Mouse (Mus musculus): ENCODE measurements around the gene Cdh16. TPM values are rescaled to one million over a fixed set of nuclear protein-coding genes. Genes with fewer than 3 reads are reported as not detected.
A peak's percentile ranks its signal among the peaks of the same experiment; 100 is the strongest.
"Not testable (repeated sequence)": the region's sequence is repeated elsewhere in the genome, so short reads cannot be mapped to it uniquely, and the experiment has no call there.

The Cdh16 gene
- not detected in 2 replicates for polyA plus RNA-seq (2016; fragmentation: Nextera tagmentation; extraction: Ambion mirVana)

DNA sequence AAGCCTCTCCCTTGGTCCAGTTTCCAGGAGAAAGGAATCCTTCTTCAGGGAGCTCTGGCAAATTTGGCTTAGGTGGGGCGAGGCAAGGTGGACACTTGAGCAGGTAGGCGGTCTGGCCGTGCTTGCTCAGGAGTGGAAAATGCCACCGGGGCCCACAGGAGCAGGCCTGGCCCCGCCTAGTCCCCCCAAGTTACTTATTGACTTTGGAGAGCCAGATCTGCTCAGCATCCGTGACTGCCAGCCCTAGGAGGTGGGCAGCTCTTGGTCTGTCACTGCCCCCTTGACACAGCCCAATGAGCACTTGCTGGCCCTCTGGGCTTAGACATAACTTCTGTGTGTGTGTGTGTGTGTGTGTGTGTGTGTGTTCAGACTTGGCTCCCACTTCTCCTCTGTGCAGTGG, at the start of gene Cdh16:
Cdh16 (minus strand) TSS at position 236 of the 400 bp plus-strand sequence.
- Histone ChIP-seq H3K4me2 (replicated peaks) (no peak within 1 kb of the TSS), H3K9ac (no peak within 1 kb of the TSS), H3K4me1 (no peaks in the 10 kb centered on the region), H3K36me3 (no peaks in the 10 kb centered on the region), H3K27ac (no peak within 1 kb of the TSS), H3K27me3 (peaks cover 8% of the 10 kb centered on the region), H3K4me3 (no peak within 1 kb of the TSS), H3K9me3 (replicated peaks) (no peaks in the 10 kb centered on the region)
- WGBS, result 72% methylated on average over 6 of the region's 6 CpGs
- no peak for ATAC-seq (ENCODE audit: low FRiP score)

DNA sequence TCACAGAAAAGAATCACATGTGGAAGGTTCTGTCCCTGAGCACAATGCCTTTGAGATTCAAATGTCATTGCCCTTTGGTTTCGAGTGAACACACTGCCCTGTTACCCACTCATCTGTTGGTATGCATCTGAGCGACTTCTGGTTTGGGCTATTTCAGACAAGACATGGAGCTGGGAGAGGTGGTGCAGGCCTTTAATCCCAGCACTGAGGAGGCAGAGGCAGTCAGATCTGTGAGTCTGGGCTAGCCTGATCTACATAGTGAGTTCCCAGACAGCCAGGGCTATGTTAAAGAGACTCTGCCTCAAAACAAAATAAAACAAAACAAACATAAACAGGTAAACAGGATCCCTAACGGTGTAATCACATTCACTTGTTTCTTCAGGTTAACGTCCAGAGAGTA, 31.4 kb upstream of the Cdh16 start:
- Histone ChIP-seq H3K9me3 (replicated peaks) (no peaks in the 10 kb centered on the region), H3K27me3 (no peaks in the 10 kb centered on the region), H3K4me1 (no peaks in the 10 kb centered on the region), H3K4me2 (replicated peaks) (no peak overlapping the region), H3K27ac (no peak overlapping the region), H3K36me3 (no peaks in the 10 kb centered on the region), H3K9ac (no peak overlapping the region), H3K4me3 (no peak overlapping the region)
- whole genome bisulfite sequencing, result 78% methylated on average over 4 of the region's 4 CpGs
- ATAC-seq (ENCODE audit: low FRiP score), result no peak

DNA sequence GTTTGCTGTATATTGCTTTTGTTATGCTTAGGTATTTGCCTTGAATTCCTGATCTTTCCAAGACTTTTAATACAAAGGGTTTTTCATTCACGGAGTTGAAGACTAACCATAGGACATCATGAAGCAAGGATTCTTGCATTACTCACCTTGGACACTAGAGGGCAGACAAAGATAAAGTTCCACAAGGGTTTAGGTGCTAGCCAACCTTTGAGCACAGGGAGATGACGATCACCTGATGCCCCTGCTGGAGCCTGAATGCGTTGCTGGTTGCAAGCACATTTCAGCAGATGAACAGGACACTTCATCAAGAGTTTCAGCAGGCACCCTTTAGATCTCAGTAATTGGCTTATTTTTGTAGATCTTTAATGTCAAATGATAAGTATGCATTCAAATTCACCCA, 30.8 kb upstream of the Cdh16 start:
- no peaks in the 10 kb centered on the region for H3K27me3 ChIP-seq
- no peak overlapping the region for H3K4me2 ChIP-seq (replicated peaks)
- no peak overlapping the region for H3K9ac ChIP-seq
- WGBS, result 1% methylated on average over 3 of the region's 3 CpGs
- no peaks in the 10 kb centered on the region for H3K36me3 ChIP-seq
- no peaks in the 10 kb centered on the region for H3K9me3 ChIP-seq (replicated peaks)
- ATAC-seq (ENCODE audit: low FRiP score), result peak; percentile 76
- H3K4me3 ChIP-seq, result no peak overlapping the region
- no peaks in the 10 kb centered on the region for H3K4me1 ChIP-seq
- H3K27ac ChIP-seq, result no peak overlapping the region

DNA sequence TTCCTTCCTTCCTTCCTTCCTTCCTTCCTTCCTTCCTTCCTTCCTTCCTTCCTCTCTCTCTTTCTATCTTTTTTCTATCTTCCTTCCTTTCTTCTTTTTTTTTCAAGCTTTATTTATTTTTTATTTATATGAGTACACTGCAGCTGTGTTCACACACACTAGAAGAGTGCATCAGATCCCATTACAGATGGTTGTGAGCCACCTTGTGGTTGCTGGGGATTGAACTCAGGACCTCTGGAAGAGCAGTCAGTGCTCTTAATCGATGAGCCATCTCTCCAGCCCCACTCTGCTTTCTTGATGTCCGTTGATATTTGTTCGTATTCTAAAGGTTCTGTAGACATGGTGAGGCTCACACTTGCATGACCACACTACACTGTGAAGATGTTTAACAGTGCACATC, 20.0 kb upstream of the Cdh16 start:
- not testable (repeated sequence) for H3K4me3 ChIP-seq; H3K27me3 ChIP-seq; H3K27ac ChIP-seq; H3K9me3 ChIP-seq (replicated peaks); H3K4me2 ChIP-seq (replicated peaks); ATAC-seq (ENCODE audit: low FRiP score); H3K9ac ChIP-seq; H3K36me3 ChIP-seq
- H3K4me1 ChIP-seq, result peaks cover 16% of the 10 kb centered on the region
- 75% methylated on average over 3 of the region's 3 CpGs for WGBS

DNA sequence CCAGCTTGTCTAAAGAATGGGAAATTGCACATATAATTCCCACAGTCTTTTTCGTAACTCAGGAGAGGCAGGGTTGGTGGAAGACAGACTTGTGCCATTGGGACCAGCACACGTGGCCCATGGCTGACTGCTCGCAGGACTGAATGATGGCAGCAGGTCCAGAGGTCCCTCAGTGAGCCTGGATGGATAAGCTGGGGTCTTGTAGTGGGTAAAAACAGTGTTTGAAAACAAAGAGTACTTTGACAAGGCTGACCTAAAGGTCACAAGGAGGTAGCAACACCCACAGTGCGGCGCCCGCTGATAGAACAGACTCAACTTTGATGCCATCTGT, 18.1 kb upstream of the Cdh16 start:
- peak; percentile 55 for ATAC-seq (ENCODE audit: low FRiP score)
- Histone ChIP-seq H3K4me1 (peaks cover 16% of the 10 kb centered on the region), H3K27me3 (no peaks in the 10 kb centered on the region), H3K9me3 (replicated peaks) (no peaks in the 10 kb centered on the region), H3K4me2 (replicated peaks) (peak overlapping the region; percentile 89), H3K36me3 (peaks cover 12% of the 10 kb centered on the region), H3K9ac (peak overlapping the region; percentile 83), H3K27ac (peak overlapping the region; percentile 79), H3K4me3 (peak overlapping the region; percentile 81)
- 73% methylated on average over 6 of the region's 6 CpGs for WGBS

DNA sequence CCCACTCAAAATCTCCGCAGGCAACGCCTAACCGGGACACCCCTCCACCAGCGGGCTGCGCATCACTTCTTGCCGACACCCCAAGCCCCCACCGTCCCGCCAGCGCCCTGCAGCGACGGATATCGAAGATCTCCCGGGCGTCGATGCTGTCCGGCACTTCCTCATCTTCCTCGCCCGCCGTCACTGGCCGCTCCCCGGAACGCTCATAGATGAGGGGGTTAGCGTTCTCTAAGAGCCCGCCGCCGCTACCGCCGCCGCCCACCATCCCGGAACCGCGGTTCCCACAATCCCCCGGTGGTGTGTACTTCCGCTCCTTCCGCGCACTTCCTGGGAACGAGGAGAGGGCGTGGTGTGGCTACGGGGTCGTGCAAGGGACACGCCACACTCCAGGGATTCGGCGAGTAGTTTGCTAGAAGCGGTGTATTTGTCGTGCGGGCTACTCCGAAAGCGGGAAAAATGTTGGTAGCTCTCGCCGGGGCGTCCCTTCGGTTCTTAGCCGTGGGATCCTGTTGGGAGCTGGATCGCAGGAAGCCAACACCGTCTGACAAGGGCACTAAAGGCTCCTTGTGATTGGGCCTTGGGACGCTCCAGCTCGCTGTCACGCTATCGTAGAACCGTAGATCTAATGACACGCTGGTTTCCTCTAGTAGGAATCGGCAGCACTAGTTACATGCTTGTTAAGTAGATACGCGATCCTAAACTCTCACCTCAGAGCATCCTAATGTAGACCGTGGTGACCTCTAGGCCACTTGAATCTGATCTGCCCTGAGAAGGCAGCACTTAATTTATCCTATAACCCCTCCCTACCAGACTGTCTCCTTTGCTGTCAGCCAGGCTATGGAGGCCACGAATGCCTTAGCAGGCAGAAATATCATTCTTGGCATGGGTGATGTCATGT, 17.5 kb upstream of the Cdh16 start, which contains the start of gene Ciao2b:
Ciao2b (minus strand) TSS at position 540 of the 898 bp plus-strand sequence.
- under 1% methylated on average over 66 of the region's 66 CpGs for WGBS
- peak within 1 kb of the TSS; percentile 81 for H3K4me3 ChIP-seq
- H3K9me3 ChIP-seq (replicated peaks), result no peaks in the 10 kb centered on the region
- H3K36me3 ChIP-seq, result peaks cover 12% of the 10 kb centered on the region
- H3K27me3 ChIP-seq, result no peaks in the 10 kb centered on the region
- peaks cover 16% of the 10 kb centered on the region for H3K4me1 ChIP-seq
- peak within 1 kb of the TSS; percentile 89 for H3K4me2 ChIP-seq (replicated peaks)
- peak within 1 kb of the TSS; percentile 79 for H3K27ac ChIP-seq
- ATAC-seq (ENCODE audit: low FRiP score), result peak; percentile 95
- H3K9ac ChIP-seq, result peak within 1 kb of the TSS; percentile 83

DNA sequence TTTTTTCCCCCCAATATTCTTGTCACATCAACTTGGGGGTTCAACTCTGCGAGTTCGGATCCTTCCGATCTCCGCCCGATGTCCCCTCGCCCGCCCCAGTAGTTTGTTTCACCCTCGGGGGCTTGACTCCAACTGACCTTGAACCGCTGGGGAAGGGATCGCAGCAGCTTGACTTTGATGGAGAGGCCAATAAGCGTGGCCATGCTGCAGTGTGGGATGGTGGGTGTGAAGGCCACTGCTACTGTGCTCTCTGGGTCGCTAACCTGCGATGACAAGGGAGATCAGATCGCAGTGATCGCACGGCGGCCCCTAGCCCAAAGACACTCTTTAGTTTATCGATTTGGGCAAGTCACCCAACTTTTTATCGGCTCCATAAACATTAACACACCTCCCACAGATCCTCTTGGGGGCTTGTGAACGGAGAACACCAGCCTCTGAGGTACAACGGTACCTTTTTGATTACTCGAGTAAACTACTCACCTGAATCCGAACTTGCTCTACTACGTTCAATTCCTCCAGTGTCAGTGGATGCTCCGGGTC, 16.7 kb upstream of the Cdh16 start:
- Histone ChIP-seq H3K4me1 (peaks cover 16% of the 10 kb centered on the region), H3K4me2 (replicated peaks) (peak overlapping the region; percentile 89), H3K4me3 (peak overlapping the region; percentile 81), H3K27me3 (no peaks in the 10 kb centered on the region), H3K36me3 (peaks cover 17% of the 10 kb centered on the region), H3K9ac (peak overlapping the region; percentile 83), H3K27ac (no peak overlapping the region), H3K9me3 (replicated peaks) (no peaks in the 10 kb centered on the region)
- WGBS, result 10% methylated on average over 25 of the region's 25 CpGs
- ATAC-seq (ENCODE audit: low FRiP score), result peak; percentile 5; the same call in 1 of the 2 replicates

DNA sequence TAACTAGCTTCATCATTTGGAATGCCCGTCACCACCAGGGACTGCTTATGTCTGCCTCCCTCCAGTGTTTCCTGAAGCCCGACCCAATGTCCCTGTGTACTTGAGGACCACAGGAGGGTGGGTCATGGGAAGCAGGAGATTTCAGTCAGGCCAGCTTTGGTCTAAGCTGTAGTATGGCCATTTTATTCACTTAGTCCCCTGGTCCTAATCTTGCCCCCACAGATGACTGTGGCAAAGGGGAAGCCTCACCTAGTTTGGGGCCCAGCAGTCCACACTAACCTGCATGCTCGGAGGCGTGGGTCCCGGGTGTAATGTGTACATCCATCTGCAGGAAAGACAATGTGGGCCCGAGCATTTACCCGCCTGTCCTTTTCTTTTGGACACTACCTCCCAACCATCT, 16.0 kb upstream of the Cdh16 start:
- H3K4me3 ChIP-seq, result peak overlapping the region; percentile 81; the same call in 1 of the 2 replicates
- 82% methylated on average over 7 of the region's 7 CpGs for WGBS
- H3K27ac ChIP-seq, result no peak overlapping the region
- H3K9ac ChIP-seq, result peak overlapping the region; percentile 83
- no peak for ATAC-seq (ENCODE audit: low FRiP score)
- peaks cover 16% of the 10 kb centered on the region for H3K4me1 ChIP-seq
- no peaks in the 10 kb centered on the region for H3K9me3 ChIP-seq (replicated peaks)
- no peaks in the 10 kb centered on the region for H3K27me3 ChIP-seq
- peaks cover 22% of the 10 kb centered on the region for H3K36me3 ChIP-seq
- peak overlapping the region; percentile 89 for H3K4me2 ChIP-seq (replicated peaks)

DNA sequence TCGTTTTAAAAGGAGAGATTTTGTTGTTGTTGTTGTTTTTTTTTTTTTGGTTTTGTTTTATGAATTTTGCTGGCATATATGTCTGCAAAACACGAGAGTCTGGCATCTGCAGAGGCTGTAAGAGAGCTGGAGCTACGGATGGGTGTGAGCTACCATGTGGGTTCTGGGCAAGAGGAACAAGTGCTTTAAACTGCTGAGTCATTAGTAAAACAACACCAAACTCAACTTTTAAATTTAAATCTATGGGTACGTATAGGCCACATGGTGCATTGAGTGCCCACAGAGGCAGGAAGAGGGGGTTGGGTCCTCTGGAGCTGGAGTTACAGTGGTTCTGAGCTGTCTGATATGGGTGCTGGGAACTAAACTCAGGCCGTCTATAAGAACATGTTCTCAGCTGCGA, 13.8 kb upstream of the Cdh16 start:
- H3K9ac ChIP-seq, result no peak overlapping the region
- no peaks in the 10 kb centered on the region for H3K27me3 ChIP-seq
- H3K4me1 ChIP-seq, result peaks cover 16% of the 10 kb centered on the region
- H3K4me3 ChIP-seq, result no peak overlapping the region
- H3K27ac ChIP-seq, result no peak overlapping the region
- 88% methylated on average over 6 of the region's 6 CpGs for WGBS
- H3K36me3 ChIP-seq, result peaks cover 24% of the 10 kb centered on the region
- no peak overlapping the region for H3K4me2 ChIP-seq (replicated peaks)
- H3K9me3 ChIP-seq (replicated peaks), result no peaks in the 10 kb centered on the region
- ATAC-seq (ENCODE audit: low FRiP score), result no peak

DNA sequence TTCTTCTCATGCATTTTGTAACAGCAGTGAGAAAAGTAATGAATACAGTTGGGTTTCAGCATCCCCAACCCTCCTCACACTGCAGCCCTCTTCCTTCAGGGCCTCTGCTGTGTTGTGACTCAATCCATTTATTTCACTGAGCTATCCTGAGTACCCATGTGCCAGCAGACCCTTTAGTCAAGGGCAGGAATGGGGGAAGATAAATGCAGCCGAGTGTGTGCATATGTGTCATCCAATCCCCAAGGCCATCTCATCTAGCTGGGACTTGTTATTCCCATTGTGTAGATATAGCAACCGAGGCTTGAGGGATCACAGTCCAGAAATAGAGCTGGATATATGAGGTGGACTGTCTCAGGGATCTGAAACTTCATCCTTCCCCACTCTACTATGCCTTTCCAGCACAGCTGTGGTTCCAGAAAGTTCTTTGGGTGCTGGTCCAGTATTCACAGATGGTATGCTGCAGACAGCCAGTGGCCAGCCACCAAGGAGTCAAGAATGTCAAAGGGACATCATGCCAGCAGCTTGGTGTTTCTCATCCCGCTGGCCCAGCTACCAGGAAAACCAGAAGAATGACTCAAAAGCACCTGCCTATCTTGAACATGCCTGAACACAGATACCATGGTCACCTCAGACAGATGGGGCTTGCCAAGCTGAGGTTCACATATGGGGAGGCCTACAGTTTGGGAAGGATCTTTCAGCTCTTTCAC, 11.0 kb upstream of the Cdh16 start:
- Histone ChIP-seq H3K4me2 (replicated peaks) (no peak overlapping the region), H3K27ac (no peak overlapping the region), H3K9ac (no peak overlapping the region), H3K36me3 (peaks cover 24% of the 10 kb centered on the region), H3K27me3 (peaks cover 25% of the 10 kb centered on the region), H3K4me3 (no peak overlapping the region), H3K4me1 (peaks cover 16% of the 10 kb centered on the region), H3K9me3 (replicated peaks) (no peaks in the 10 kb centered on the region)
- WGBS, result 87% methylated on average over 3 of the region's 3 CpGs
- ATAC-seq (ENCODE audit: low FRiP score), result no peak

DNA sequence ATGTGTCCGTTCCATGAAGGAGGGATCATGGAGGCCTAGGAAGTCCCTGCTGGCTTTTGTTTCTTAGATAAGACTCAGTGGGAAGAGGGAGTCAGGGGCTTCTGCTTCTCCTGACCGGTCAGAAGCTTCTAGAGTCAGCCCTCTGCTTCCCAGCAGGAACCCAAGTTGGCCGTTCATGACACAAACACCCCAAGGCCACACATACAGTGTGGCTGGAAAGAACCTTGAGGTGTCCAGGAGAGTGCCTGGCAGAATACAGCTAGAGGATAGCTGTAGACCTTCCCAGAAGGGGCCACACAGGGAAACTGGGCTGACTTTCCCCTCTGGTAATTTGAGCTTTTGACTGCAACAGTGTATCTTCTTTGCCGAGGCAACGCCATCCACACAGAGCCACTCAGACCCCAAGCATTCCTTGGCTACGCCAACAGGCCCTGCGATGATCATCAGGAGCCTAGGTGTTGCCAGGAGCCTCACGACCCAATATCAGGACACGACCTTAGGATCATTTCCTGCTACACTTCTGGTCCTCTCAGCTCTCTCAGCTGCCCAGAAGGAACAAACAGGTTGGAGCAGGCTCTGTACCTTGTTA, 9.1 kb upstream of the Cdh16 start:
- ATAC-seq (ENCODE audit: low FRiP score), result no peak
- Histone ChIP-seq H3K9ac (no peak overlapping the region), H3K9me3 (replicated peaks) (no peaks in the 10 kb centered on the region), H3K4me3 (no peak overlapping the region), H3K36me3 (peaks cover 12% of the 10 kb centered on the region; the same call in 1 of the 2 replicates), H3K4me2 (replicated peaks) (no peak overlapping the region), H3K4me1 (peaks cover 14% of the 10 kb centered on the region), H3K27ac (no peak overlapping the region), H3K27me3 (peaks cover 42% of the 10 kb centered on the region)
- WGBS, result 68% methylated on average over 9 of the region's 9 CpGs

DNA sequence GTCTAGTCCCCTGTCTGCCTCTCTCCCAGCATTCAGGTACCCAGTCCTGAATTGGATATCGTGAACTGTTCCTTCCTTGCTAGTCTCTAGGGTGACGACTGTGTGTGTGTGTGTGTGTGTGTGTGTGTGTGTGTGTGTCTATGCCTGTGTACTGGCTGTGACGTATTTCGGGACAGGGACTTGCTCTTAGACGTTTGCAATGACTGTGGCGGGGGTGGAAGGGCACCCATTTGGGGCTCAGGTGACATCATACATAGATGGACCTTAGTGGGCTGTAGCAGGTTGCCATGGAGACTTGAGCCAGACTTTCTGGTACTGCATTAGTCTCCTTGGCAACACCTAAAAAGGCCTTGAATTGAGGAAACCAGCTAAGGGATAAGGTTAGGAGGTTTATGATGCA, 8.3 kb upstream of the Cdh16 start:
- 60% methylated on average over 6 of the region's 6 CpGs for WGBS
- H3K4me2 ChIP-seq (replicated peaks), result no peak overlapping the region
- no peak overlapping the region for H3K9ac ChIP-seq
- H3K27me3 ChIP-seq, result peaks cover 42% of the 10 kb centered on the region
- H3K36me3 ChIP-seq, result 0 out of 2 replicates have a peak, but pooled peaks cover 12% of the 10 kb centered on the region
- no peaks in the 10 kb centered on the region for H3K9me3 ChIP-seq (replicated peaks)
- H3K4me1 ChIP-seq, result peaks cover 14% of the 10 kb centered on the region
- ATAC-seq (ENCODE audit: low FRiP score), result no peak
- H3K27ac ChIP-seq, result no peak overlapping the region
- no peak overlapping the region for H3K4me3 ChIP-seq
